Mouse (Mus musculus) adrenal gland, postnatal 36 days (tissue): ENCODE measurements around the gene Olfr902. TPM values are rescaled to one million over a fixed set of nuclear protein-coding genes. Genes with fewer than 3 reads are reported as not detected.
"Not testable (repeated sequence)": the region's sequence is repeated elsewhere in the genome, so short reads cannot be mapped to it uniquely, and the experiment has no call there.

ENCODE experiments used
- DNase-seq, 2 experiments: peaks; one replicate each; pipeline ENCODE4 v3.0.0; 2021; ENCODE audit warnings: mixed read lengths in 1 of 2
- long read RNA-seq, 2 experiments: library from polyadenylated mRNA; stranded (forward); transcript quantifications; one replicate each; pipeline ENCODE4 v2.0.0; 2021; ENCODE audit warnings: borderline sequencing depth in 2 of 2
- total RNA-seq, 2 experiments: library from RNA; stranded (reverse); gene quantifications; 2 replicates each; pipeline ENCODE4 v1.2.3; 2021

Gene Olfr902
- total RNA-seq, result not detected
- long read RNA-seq, experiment 1, result 0 reads
- long read RNA-seq, experiment 2, result 0 reads

DNA sequence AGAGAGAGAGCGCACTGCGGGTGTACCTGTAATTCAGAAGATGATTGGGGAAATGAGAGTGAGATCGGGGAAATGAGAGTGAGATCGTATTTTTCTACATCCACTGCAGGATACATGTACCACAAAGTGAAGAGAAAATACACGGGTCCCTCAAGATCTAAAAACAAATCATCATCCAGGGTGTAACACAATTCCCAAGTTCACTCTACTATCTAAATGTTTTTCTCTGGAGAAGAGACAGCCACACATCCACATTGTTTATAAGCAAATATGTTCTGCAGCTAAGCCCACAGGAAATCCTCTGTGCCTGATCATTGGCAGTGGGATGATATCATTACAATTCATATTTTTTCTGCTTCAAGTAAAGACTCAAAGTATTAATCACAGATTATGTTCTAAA is at the start of gene Olfr902:
Gene Olfr902 (plus strand): TSS at position 301 of the 400 bp plus-strand sequence.
- no peak for DNase-seq

- no peak for DNase-seq
These were observed 46.1 kb upstream of the Olfr902 start, which contains the start of gene Olfr147 for GRCm38 (mm10) chr9:38401398-38401797. Olfr147 (plus strand) TSS chr9:38401698.

DNA sequence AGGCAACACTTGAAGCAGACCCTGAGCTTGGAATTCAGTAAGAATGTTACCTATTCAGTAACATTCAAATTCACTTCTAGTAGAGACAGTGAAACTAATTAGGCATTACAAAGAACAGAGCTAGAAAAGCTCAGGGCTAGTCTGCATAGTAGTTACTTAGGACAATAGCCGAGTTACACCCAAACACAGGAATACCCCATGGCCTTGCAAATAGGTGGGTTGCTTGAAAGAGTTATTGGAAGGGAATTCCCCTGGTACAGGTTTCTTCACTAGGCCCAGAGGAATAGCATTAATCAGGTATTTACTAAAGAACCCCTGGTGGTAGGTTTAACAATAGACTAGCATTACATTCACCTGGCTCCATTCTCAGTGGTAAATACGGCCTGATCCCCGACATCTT is 40.0 kb upstream of the Olfr902 start:
- not testable (repeated sequence) for DNase-seq

DNA sequence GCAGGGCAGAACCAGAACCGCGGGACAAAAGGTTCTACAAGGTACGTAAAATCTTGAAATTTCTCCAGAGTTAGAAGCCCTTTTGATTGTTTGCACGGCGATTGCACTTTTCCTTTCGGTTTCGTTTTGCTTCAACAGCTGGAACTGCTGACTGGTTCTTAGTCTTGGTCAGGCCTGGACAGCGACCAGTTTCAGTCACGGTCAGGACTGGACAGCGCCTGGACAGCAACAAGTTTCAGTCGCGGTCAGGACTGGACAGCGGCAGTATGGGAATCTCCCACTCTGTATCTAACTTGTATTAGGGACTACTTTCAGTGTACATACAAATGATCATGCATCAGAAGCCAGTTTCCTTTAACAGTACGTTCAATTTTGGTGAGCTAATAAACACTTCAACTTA is 34.0 kb upstream of the Olfr902 start:
- not testable (repeated sequence) for DNase-seq

GRCm38 (mm10) chr9:38423801-38424200 is 23.7 kb upstream of the Olfr902 start:
- no peak for DNase-seq

DNA sequence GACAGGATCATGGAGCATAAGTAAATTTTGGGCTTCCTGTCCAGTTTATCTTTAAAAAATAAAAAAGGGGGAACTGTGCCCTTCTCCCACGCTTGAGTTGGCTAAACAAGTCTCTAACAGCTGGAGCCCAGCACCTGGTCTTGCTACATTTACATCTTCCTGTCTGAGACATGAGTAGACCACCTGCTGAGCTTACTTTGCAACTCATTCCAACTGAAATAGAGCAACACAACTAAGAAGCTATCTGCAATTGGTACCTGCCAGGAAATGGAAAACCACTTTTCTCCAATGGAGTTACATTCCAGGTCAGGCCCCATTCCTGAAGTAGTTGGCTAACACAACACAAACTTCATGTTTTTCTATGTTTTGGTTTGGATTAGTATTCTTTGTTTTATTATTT is 20.4 kb upstream of the Olfr902 start:
- DNase-seq, result no peak

- DNase-seq, result no peak
These were observed 18.3 kb upstream of the Olfr902 start, which contains the start of gene Olfr901 for GRCm38 (mm10) chr9:38429155-38429554. Olfr901 (plus strand) TSS chr9:38429455.

DNA sequence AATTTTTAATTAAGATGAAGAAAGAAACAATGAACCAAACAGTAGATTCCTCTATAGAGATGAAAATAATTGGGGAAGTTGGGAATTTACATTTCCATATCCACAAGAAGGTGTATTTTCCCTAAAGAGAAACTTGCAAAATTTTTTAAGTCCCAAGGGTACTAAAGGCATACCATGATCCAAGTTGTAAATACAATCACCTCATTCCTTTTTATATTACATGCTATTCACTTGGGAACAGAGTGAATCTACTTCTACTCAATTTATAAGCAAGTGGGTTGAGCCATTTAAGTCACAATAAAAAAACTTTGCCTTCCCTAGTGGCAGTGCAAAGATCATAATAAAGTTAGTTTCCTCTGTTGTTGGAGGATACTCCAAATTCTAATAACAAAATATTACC is 15.4 kb downstream of the Olfr902 start, which contains the start of gene Olfr904:
Gene Olfr904 (plus strand): TSS at position 301 of the 400 bp plus-strand sequence.
- no peak for DNase-seq

GRCm38 (mm10) chr9:38470807-38471206 is 23.4 kb downstream of the Olfr902 start, which contains the start of gene Olfr905:
Olfr905 (plus strand) TSS chr9:38471107.
- DNase-seq, result no peak

- no peak for DNase-seq
These were observed 39.3 kb downstream of the Olfr902 start, which contains the start of gene Olfr906 for GRCm38 (mm10) chr9:38486785-38487184. Olfr906 (plus strand) TSS chr9:38487085.

DNA sequence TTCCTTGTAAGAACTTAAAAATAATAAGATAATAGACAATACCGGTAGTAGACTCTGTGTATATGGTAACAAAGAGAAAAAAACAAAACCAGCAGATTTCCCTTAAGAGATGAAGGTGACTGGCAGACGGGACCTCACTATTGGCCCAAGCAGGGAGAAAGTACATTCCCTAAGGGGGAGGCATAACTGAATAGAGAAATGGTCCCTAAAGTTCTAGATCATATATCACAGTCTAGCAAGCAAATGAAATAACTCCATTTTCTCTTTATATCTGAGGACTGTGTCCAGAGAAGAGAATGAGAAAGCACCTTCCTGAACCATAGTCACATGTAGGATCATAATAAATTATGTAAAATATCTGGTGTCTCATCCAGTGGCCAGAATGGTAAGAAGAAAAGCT is 48.0 kb downstream of the Olfr902 start, which contains the start of gene Olfr907:
Gene Olfr907 (plus strand): TSS at position 301 of the 400 bp plus-strand sequence.
- no peak for DNase-seq

Other genes with a start within 250 kb of the Olfr902 start
- not detected for gene Olfr893, start 239.3 kb upstream of the Olfr902 start, total RNA-seq
- not detected for gene Olfr894, start 229.6 kb upstream of the Olfr902 start, total RNA-seq
- not detected for gene Olfr143, start 194.9 kb upstream of the Olfr902 start, total RNA-seq
- gene Olfr895, start 179.8 kb upstream of the Olfr902 start, total RNA-seq, result not detected
- not detected for gene Olfr896-ps1, start 156.5 kb upstream of the Olfr902 start, total RNA-seq
- not detected for gene Olfr25, start 118.6 kb upstream of the Olfr902 start, total RNA-seq
- gene Olfr898, start 99.2 kb upstream of the Olfr902 start, total RNA-seq, result not detected
- not detected for gene Olfr250, start 80.8 kb upstream of the Olfr902 start, total RNA-seq
- gene Olfr251, start 70.6 kb upstream of the Olfr902 start, total RNA-seq, result not detected
- gene Olfr147, start 46.0 kb upstream of the Olfr902 start, total RNA-seq, result not detected
- not detected for gene Olfr901, start 18.2 kb upstream of the Olfr902 start, total RNA-seq
- gene Olfr904, start 15.5 kb downstream of the Olfr902 start, total RNA-seq, result not detected
- under 1 TPM in 1 of 2 experiments, not detected in 1; 0.13 TPM for gene Olfr905, start 23.5 kb downstream of the Olfr902 start, total RNA-seq
- not detected for gene Olfr906, start 39.4 kb downstream of the Olfr902 start, total RNA-seq
- not detected for gene Olfr907, start 48.1 kb downstream of the Olfr902 start, total RNA-seq
- gene Olfr911-ps1, start 73.9 kb downstream of the Olfr902 start, total RNA-seq, result not detected
- gene Olfr910, start 90.2 kb downstream of the Olfr902 start, total RNA-seq, result not detected
- gene Olfr912, start 132.5 kb downstream of the Olfr902 start, total RNA-seq, result not detected
- not detected for gene Olfr913, start 145.1 kb downstream of the Olfr902 start, total RNA-seq
- not detected for gene Olfr914, start 157.4 kb downstream of the Olfr902 start, total RNA-seq
- not detected for gene Olfr916, start 212.2 kb downstream of the Olfr902 start, total RNA-seq
- not detected for gene Olfr917, start 218.2 kb downstream of the Olfr902 start, total RNA-seq
- gene Olfr918, start 226.9 kb downstream of the Olfr902 start, total RNA-seq, result not detected